ENCODE assay signal across 8 mouse cellular contexts in the genomic region with DNA sequence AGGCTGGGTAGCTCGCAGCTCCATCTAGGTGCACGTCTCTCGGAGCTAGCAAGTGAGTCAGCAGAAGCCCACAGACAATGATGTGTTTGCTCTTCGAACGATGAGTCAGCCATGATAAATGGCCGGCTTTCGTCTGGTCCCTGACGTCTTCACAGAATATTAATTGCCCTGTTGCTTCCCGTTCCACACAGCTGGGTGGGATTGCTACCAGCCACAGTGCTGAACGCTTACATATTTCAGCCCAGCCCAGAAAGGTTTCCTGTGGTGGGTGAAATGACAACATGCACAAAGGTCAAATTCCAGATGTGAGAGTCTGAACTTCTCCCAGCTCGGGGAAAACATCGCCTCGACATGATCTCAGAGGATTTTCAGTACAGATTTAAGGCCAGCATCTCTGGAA.
DNase-seq lines count a peak whose midpoint lies in the region; ATAC-seq and TF ChIP-seq lines count a peak whose summit lies in the region.

No protein-coding gene starts in this region.

- no peak overlapping the region for H3K4me3 ChIP-seq in embryonic facial prominence, embryonic 15.5 days (replicated peaks)
- no peak overlapping the region for H3K4me3 ChIP-seq in hindbrain, embryonic 14.5 days (replicated peaks; ENCODE audit: low read length)
- no peak overlapping the region for H3K4me3 ChIP-seq in limb, embryonic 12.5 days (replicated peaks)
- no peak overlapping the region for H3K4me3 ChIP-seq in cerebellum, adult 2 months (replicated peaks; ENCODE audit: insufficient read depth, low read depth, low read length)

- no peak for TF ChIP-seq POLR2A in cerebellum, adult 2 months (IDR thresholded peaks at IDR 0.05; ENCODE audit: borderline replicate concordance, insufficient read depth, low read length)

- peak overlapping the region; percentile 68 for H3K27ac ChIP-seq in embryonic facial prominence, embryonic 15.5 days (replicated peaks)
- peak overlapping the region; percentile 29; the same call in 1 of the 2 replicates for H3K27ac ChIP-seq in hindbrain, embryonic 14.5 days
- peak overlapping the region; percentile 66; the same call in 1 of the 2 replicates for H3K27ac ChIP-seq in limb, embryonic 12.5 days
- no peak overlapping the region for H3K27ac ChIP-seq in cerebellum, adult 2 months (ENCODE audit: insufficient read depth, low read length)

- DNase-seq in testis, postnatal 14 days (ENCODE audit: low spot score): peak; percentile 8
- DNase-seq in testis, postnatal 10 days (ENCODE audit: low spot score): no peak
- peak; percentile 49 for DNase-seq in hindbrain, embryonic 14.5 days (ENCODE audit: low spot score)
- peak; percentile 72 for DNase-seq in neural tube, embryonic 10.5 days (ENCODE audit: extremely low spot score, low spot score)
- no peak for DNase-seq in spleen, postnatal 10 days (ENCODE audit: low spot score in 2 of 2)
- no peak for DNase-seq in cerebellum, adult 2 months

- no peak for TF ChIP-seq CTCF in cerebellum, adult 2 months (IDR thresholded peaks at IDR 0.05; ENCODE audit: borderline replicate concordance, insufficient read depth, low read depth, low read length)

- H3K4me1 ChIP-seq in embryonic facial prominence, embryonic 15.5 days: peaks cover 15% of the 10 kb centered on the region; the same call in 1 of the 2 replicates
- H3K4me1 ChIP-seq in hindbrain, embryonic 14.5 days (replicated peaks; ENCODE audit: control insufficient read depth, insufficient read depth, low read length): peaks cover 14% of the 10 kb centered on the region; the same call in 1 of the 2 replicates
- H3K4me1 ChIP-seq in limb, embryonic 12.5 days (replicated peaks): peaks cover 19% of the 10 kb centered on the region
- no peaks in the 10 kb centered on the region for H3K4me1 ChIP-seq in cerebellum, adult 2 months (ENCODE audit: control insufficient read depth, insufficient read depth, low read length)

- peak; percentile 55 for ATAC-seq in embryonic facial prominence, embryonic 15.5 days (ENCODE audit: insufficient number of reproducible peaks, low FRiP score, low TSS enrichment, low read depth)
- no peak for ATAC-seq in hindbrain, embryonic 14.5 days (ENCODE audit: low FRiP score)
- no peak for ATAC-seq in limb, embryonic 12.5 days (ENCODE audit: insufficient number of reproducible peaks, insufficient read depth, low FRiP score, low TSS enrichment, low read depth)

- no peaks in the 10 kb centered on the region for H3K9me3 ChIP-seq in embryonic facial prominence, embryonic 15.5 days (replicated peaks)
- H3K9me3 ChIP-seq in hindbrain, embryonic 14.5 days (ENCODE audit: control insufficient read depth, low read length): no peaks in the 10 kb centered on the region
- H3K9me3 ChIP-seq in limb, embryonic 12.5 days: no peaks in the 10 kb centered on the region

- WGBS in embryonic facial prominence, embryonic 15.5 days: 11% methylated on average over 13 of the region's 13 CpGs
- 30% methylated on average over 13 of the region's 13 CpGs for WGBS in hindbrain, embryonic 14.5 days
- 9% methylated on average over 13 of the region's 13 CpGs for WGBS in limb, embryonic 12.5 days
- 32% methylated on average over 13 of the region's 13 CpGs for WGBS in cerebellum, adult 2 months

- no peaks in the 10 kb centered on the region for H3K27me3 ChIP-seq in embryonic facial prominence, embryonic 15.5 days
- no peaks in the 10 kb centered on the region for H3K27me3 ChIP-seq in hindbrain, embryonic 14.5 days (ENCODE audit: control insufficient read depth, insufficient read depth, low read length)
- H3K27me3 ChIP-seq in limb, embryonic 12.5 days: no peaks in the 10 kb centered on the region
- no peaks in the 10 kb centered on the region; the same call in 1 of the 2 replicates for H3K27me3 ChIP-seq in cerebellum, adult 2 months (ENCODE audit: control insufficient read depth, insufficient read depth, low read length)

- H3K36me3 ChIP-seq in embryonic facial prominence, embryonic 15.5 days: no peaks in the 10 kb centered on the region
- no peaks in the 10 kb centered on the region for H3K36me3 ChIP-seq in hindbrain, embryonic 14.5 days (replicated peaks; ENCODE audit: control insufficient read depth, insufficient read depth)
- H3K36me3 ChIP-seq in limb, embryonic 12.5 days: no peaks in the 10 kb centered on the region

- H3K9ac ChIP-seq in embryonic facial prominence, embryonic 15.5 days: no peak overlapping the region
- H3K9ac ChIP-seq in hindbrain, embryonic 14.5 days: 0 out of 2 replicates have a peak overlapping the region, but pooled peaks have one; percentile 16
- H3K9ac ChIP-seq in limb, embryonic 12.5 days (replicated peaks): no peak overlapping the region

- H3K4me2 ChIP-seq in embryonic facial prominence, embryonic 15.5 days (replicated peaks): no peak overlapping the region
- H3K4me2 ChIP-seq in hindbrain, embryonic 14.5 days (replicated peaks): no peak overlapping the region
- H3K4me2 ChIP-seq in limb, embryonic 12.5 days: peak overlapping the region; percentile 21; the same call in 1 of the 2 replicates

Comparison
In these comparisons a context has a peak if more than half of its experiments do, and no peak if none do; other contexts are left out.
1. DNase-seq: peak in testis, postnatal 14 days (single experiment), hindbrain, embryonic 14.5 days (single experiment) and neural tube, embryonic 10.5 days (single experiment); none in testis, postnatal 10 days (single experiment), spleen, postnatal 10 days (0 of 2) and cerebellum, adult 2 months (0 of 2).